Mouse (Mus musculus) stomach, embryonic 15.5 days (tissue): ENCODE results near the gene Trim9. TPM values are rescaled to one million over a fixed set of nuclear protein-coding genes. Genes with fewer than 3 reads are reported as not detected.

Experiments
- ATAC-seq: fragments of 200-750 bp; cut with Nextera tagmentation; 2 replicates; pipeline ENCODE4 v1.8.0; 2017; ENCODE audit warnings: low read depth, moderate number of reproducible peaks, moderate TSS enrichment; ENCODE audit not compliant: insufficient read depth, low FRiP score
- H3K27ac ChIP-seq: fragments of 300-500 bp; sonication (generic); 2 replicates; pipeline ENCODE4 v1.5.1; 2015; ENCODE audit warnings: mild to moderate bottlenecking, inconsistent platforms
- H3K27me3 ChIP-seq: fragments of 300-500 bp; sonication (generic); replicated peaks from 2 replicates; pipeline ENCODE4 v1.6.1; 2015; ENCODE audit warnings: inconsistent platforms
- H3K36me3 ChIP-seq: fragments of 300-500 bp; sonication (generic); 2 replicates; pipeline ENCODE4 v1.6.1; 2015; ENCODE audit warnings: inconsistent platforms
- H3K4me1 ChIP-seq: fragments of 300-500 bp; sonication (generic); 2 replicates; pipeline ENCODE4 v1.6.1; 2015; ENCODE audit warnings: inconsistent platforms
- H3K4me2 ChIP-seq: fragments of 300-500 bp; sonication (generic); 2 replicates; pipeline ENCODE4 v1.6.1; 2015; ENCODE audit warnings: mild to moderate bottlenecking, inconsistent platforms
- H3K4me3 ChIP-seq: fragments of 300-500 bp; sonication (generic); replicated peaks from 2 replicates; pipeline ENCODE4 v1.5.1; 2015; ENCODE audit warnings: inconsistent platforms
- H3K9ac ChIP-seq: fragments of 300-500 bp; sonication (generic); 2 replicates; pipeline ENCODE4 v1.6.1; 2015; ENCODE audit warnings: inconsistent platforms
- H3K9me3 ChIP-seq: fragments of 300-500 bp; sonication (generic); 2 replicates; pipeline ENCODE4 v1.6.1; 2016; ENCODE audit warnings: inconsistent platforms
- WGBS: fragments of 180-500 bp; shearing (Covaris S2); methylation state at CpG from one replicate; pipeline ENCODE4 v1.1.7; 2015; 5-methylcytosine and 5-hydroxymethylcytosine counted together
- polyA plus RNA-seq: library from polyadenylated mRNA; unstranded; fragments of >200 nt; fragmentation: Nextera tagmentation; extraction: Ambion mirVana; gene quantifications from 2 replicates; pipeline ENCODE4 v1.2.1, GENCODE M21; 2015

Trim9 gene
- polyA plus RNA-seq, 1 experiment from 2014 or later, result 1.8 TPM

DNA sequence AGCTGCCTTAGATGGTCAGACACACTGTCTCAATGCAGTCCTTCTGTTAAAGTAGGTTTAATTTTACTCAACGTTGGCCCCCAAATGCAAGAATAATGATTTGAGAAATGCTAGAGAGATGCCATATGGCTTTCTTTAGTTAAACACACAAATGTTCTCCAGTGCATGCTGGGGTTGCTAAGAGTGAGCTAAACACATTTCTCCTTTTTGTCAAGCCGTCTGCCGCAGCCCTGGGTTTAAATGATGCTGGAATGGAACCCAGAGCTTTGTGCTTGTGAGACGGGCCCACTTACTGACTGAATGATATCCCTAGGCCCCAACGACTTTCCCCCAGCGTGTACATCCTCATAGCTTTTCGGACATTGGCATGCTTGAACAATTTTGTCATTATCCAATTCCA lies 104.9 kb downstream of the Trim9 start:
- no peak for ATAC-seq
- Histone ChIP-seq H3K4me2 (no peak overlapping the region), H3K36me3 (no peaks in the 10 kb centered on the region), H3K9ac (no peak overlapping the region), H3K4me1 (no peaks in the 10 kb centered on the region), H3K27ac (no peak overlapping the region), H3K9me3 (no peaks in the 10 kb centered on the region), H3K27me3 (no peaks in the 10 kb centered on the region), H3K4me3 (no peak overlapping the region)
- 70% methylated on average over 7 of the region's 7 CpGs for WGBS

DNA sequence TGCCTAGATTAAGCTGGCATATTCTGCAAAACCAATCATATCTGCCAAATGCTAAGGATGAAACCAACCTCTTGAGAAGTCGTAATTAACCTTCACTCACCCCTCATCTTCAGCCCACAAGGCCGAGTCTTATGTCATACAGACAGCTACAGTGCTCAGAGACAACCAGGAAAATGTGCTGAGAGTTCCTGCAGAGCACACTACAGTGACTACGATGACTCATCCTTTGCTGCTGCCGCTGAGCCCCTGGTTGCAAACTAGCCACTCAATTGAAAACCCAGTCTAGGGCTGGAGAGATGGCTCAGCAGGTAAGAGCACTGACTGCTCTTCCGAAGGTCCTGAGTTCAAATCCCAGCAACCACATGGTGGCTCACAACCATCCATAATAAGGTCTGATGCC lies 107.7 kb downstream of the Trim9 start:
- no peak overlapping the region for H3K4me2 ChIP-seq
- no peaks in the 10 kb centered on the region for H3K4me1 ChIP-seq
- no peaks in the 10 kb centered on the region for H3K27me3 ChIP-seq
- H3K9me3 ChIP-seq, result no peaks in the 10 kb centered on the region
- no peak overlapping the region for H3K9ac ChIP-seq
- ATAC-seq, result no peak
- H3K27ac ChIP-seq, result no peak overlapping the region
- H3K4me3 ChIP-seq, result no peak overlapping the region
- H3K36me3 ChIP-seq, result no peaks in the 10 kb centered on the region
- WGBS, result 68% methylated on average over 5 of the region's 5 CpGs

GRCm38 (mm10) chr12:70238604-70239003 lies 108.8 kb downstream of the Trim9 start:
- H3K4me3 ChIP-seq, result no peak overlapping the region
- no peak overlapping the region for H3K27ac ChIP-seq
- H3K27me3 ChIP-seq, result no peaks in the 10 kb centered on the region
- no peak overlapping the region for H3K9ac ChIP-seq
- H3K4me1 ChIP-seq, result no peaks in the 10 kb centered on the region
- no peak for ATAC-seq
- H3K36me3 ChIP-seq, result no peaks in the 10 kb centered on the region
- no peaks in the 10 kb centered on the region for H3K9me3 ChIP-seq
- H3K4me2 ChIP-seq, result no peak overlapping the region
- 67% methylated on average over 8 of the region's 8 CpGs for WGBS

GRCm38 (mm10) chr12:70234938-70235484 lies 112.4 kb downstream of the Trim9 start:
- no peaks in the 10 kb centered on the region for H3K27me3 ChIP-seq
- peak overlapping the region; percentile 39; the same call in 1 of the 2 replicates for H3K9ac ChIP-seq
- H3K4me2 ChIP-seq, result peak overlapping the region; percentile 74
- H3K27ac ChIP-seq, result no peak overlapping the region
- no peaks in the 10 kb centered on the region for H3K9me3 ChIP-seq
- H3K4me3 ChIP-seq, result peak overlapping the region; percentile 39
- 5% methylated on average over 13 of the region's 13 CpGs for WGBS
- peaks cover 3% of the 10 kb centered on the region; the same call in 1 of the 2 replicates for H3K4me1 ChIP-seq
- ATAC-seq, result peak; percentile 54; the same call in 1 of the 2 replicates
- no peaks in the 10 kb centered on the region for H3K36me3 ChIP-seq

DNA sequence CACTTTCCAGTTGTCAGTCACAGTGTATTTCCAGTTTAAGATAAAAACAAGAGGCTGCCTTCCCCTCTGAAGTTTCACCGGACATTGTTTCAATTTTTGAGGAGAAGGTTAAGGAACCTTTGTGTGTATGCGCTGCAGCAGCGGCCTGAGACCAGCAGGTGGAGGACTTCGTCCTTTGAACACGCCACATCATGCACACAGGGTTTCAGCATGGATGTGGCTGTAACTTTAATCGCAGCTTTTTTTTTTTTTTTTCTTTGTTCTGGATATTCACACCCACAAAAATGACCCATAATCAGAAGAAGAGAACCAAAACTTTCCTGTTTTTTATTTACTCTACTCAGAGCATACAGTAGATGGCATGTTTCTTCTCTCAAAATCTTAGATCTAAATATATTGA lies 113.0 kb downstream of the Trim9 start:
- 0 out of 2 replicates have a peak, but pooled peaks have one; percentile 71 for ATAC-seq
- no peaks in the 10 kb centered on the region for H3K36me3 ChIP-seq
- no peak overlapping the region for H3K9ac ChIP-seq
- peaks cover 3% of the 10 kb centered on the region; the same call in 1 of the 2 replicates for H3K4me1 ChIP-seq
- no peaks in the 10 kb centered on the region for H3K27me3 ChIP-seq
- no peaks in the 10 kb centered on the region for H3K9me3 ChIP-seq
- no peak overlapping the region for H3K4me3 ChIP-seq
- no peak overlapping the region for H3K4me2 ChIP-seq
- WGBS, result 9% methylated on average over 6 of the region's 6 CpGs
- H3K27ac ChIP-seq, result no peak overlapping the region

GRCm38 (mm10) chr12:70233637-70234315 lies 113.6 kb downstream of the Trim9 start:
- WGBS, result 78% methylated on average over 6 of the region's 6 CpGs

GRCm38 (mm10) chr12:70232020-70232544 lies 115.3 kb downstream of the Trim9 start:
- Histone ChIP-seq H3K36me3 (no peaks in the 10 kb centered on the region), H3K9ac (no peak overlapping the region), H3K9me3 (no peaks in the 10 kb centered on the region), H3K27ac (no peak overlapping the region), H3K4me2 (no peak overlapping the region), H3K4me1 (peaks cover 5% of the 10 kb centered on the region; the same call in 1 of the 2 replicates), H3K4me3 (no peak overlapping the region), H3K27me3 (no peaks in the 10 kb centered on the region)
- ATAC-seq, result no peak
- WGBS, result 47% methylated on average over 5 of the region's 5 CpGs

More at GRCm38 (mm10) chr12:70233637-70234315, 113.6 kb downstream of the Trim9 start:
- H3K9ac ChIP-seq, result no peak overlapping the region
- H3K9me3 ChIP-seq, result no peaks in the 10 kb centered on the region
- H3K36me3 ChIP-seq, result no peaks in the 10 kb centered on the region
- no peak overlapping the region for H3K27ac ChIP-seq
- H3K4me2 ChIP-seq, result no peak overlapping the region
- H3K27me3 ChIP-seq, result no peaks in the 10 kb centered on the region
- no peak for ATAC-seq
- H3K4me1 ChIP-seq, result peaks cover 3% of the 10 kb centered on the region; the same call in 1 of the 2 replicates
- no peak overlapping the region for H3K4me3 ChIP-seq

DNA sequence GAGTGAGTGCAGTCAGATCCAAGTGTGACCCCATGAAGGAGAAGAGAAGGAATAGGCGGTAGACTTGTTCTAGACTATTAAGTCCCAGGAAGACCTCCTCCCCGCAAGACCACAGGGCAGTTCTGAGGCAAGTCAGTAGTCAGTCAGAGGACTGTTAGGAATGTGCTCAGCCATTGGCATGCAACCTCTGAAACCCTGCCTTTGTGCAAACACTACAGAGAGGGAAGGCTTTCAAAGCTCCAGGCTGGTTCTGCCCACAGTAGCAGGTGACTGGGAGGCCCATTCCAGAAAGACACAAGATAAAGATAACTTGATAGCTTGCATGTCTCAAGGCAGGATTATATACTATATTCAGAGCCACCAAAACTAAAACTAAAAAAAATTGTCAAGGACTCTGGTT lies 116.1 kb downstream of the Trim9 start, which contains the start of gene Pygl:
Gene Pygl (minus strand): TSS at position 195 of the 400 bp plus-strand sequence.
- no peak within 1 kb of the TSS for H3K4me2 ChIP-seq
- no peaks in the 10 kb centered on the region for H3K9me3 ChIP-seq
- H3K9ac ChIP-seq, result no peak within 1 kb of the TSS
- no peak for ATAC-seq
- H3K4me3 ChIP-seq, result no peak within 1 kb of the TSS
- H3K27me3 ChIP-seq, result no peaks in the 10 kb centered on the region
- H3K4me1 ChIP-seq, result peaks cover 13% of the 10 kb centered on the region; the same call in 1 of the 2 replicates
- WGBS, result 61% methylated on average over 2 of the region's 2 CpGs
- no peak within 1 kb of the TSS for H3K27ac ChIP-seq
- H3K36me3 ChIP-seq, result no peaks in the 10 kb centered on the region

DNA sequence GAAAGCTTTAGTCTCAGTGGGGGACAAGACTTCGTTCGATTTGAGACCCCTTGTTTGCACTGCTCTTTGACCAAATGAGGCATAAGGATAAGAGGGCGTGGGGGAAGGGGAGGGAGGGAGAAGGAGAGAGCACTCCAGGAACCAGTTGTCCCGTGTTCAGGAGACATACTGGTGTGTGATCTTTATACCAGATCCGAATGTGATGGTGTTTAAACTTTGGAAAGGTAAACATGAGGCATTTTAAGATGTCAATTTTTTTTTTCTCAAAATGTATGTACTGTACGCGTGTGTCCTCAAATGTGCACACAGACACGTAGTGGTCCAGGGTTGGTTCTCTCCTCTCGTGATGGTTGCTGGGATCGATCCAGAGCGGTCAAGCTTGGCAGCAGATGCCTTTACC lies 119.3 kb downstream of the Trim9 start:
- no peak for ATAC-seq
- H3K27ac ChIP-seq, result peak overlapping the region; percentile 52; the same call in 1 of the 2 replicates
- H3K4me3 ChIP-seq, result peak overlapping the region; percentile 59
- WGBS, result 68% methylated on average over 11 of the region's 11 CpGs
- H3K36me3 ChIP-seq, result no peaks in the 10 kb centered on the region
- H3K4me1 ChIP-seq, result peaks cover 17% of the 10 kb centered on the region
- H3K4me2 ChIP-seq, result peak overlapping the region; percentile 86
- H3K9me3 ChIP-seq, result no peaks in the 10 kb centered on the region
- H3K27me3 ChIP-seq, result no peaks in the 10 kb centered on the region
- H3K9ac ChIP-seq, result no peak overlapping the region

DNA sequence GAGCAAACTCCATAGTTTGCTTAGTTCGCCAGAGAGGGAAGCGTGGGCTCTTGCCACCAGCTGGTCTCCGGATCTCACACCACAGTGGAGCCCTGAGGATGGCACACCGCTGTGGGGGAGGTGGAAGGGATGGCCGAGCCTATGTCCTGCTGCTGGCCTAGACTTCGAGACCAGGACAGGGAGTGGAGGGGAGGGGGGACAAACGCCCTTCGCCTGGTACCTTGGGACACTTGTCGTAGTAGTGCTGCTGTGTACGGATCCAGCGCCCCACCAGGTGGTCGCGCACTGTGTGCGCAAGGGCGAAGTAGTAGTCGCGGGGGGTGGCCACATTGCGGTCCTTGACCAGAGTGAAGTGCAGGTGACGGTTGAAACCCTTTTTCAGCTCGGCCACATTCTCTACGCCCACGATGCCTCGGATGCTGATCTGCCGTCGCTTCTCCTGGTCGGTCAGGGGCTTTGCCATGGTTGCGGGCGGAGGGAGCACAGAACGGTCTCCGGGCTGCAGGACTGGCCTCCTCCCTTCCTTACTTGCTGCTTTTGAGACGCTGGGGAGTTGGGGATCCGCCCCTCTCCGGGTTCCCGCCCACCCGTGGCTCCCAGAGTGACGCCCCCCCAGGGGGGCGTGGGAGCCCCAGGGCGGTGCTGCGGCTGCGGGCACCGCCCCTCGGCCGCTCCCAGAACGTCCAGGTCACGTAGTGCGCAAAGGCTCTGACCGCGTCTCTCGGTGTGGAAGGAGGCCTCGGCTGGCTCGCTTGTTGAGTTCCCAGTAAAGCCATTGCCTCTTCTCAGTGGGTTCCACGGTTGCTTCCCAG lies 120.1 kb downstream of the Trim9 start:
- ATAC-seq, result peak; percentile 96
- H3K27ac ChIP-seq, result peak overlapping the region; percentile 69
- peak overlapping the region; percentile 86 for H3K4me2 ChIP-seq
- H3K36me3 ChIP-seq, result no peaks in the 10 kb centered on the region
- WGBS, result under 1% methylated on average over 52 of the region's 52 CpGs
- peak overlapping the region; percentile 50 for H3K9ac ChIP-seq
- H3K9me3 ChIP-seq, result no peaks in the 10 kb centered on the region
- peaks cover 17% of the 10 kb centered on the region for H3K4me1 ChIP-seq
- H3K27me3 ChIP-seq, result no peaks in the 10 kb centered on the region
- H3K4me3 ChIP-seq, result peak overlapping the region; percentile 59

GRCm38 (mm10) chr12:70226655-70227054 lies 120.8 kb downstream of the Trim9 start:
- H3K27ac ChIP-seq, result peak overlapping the region; percentile 69

More at GRCm38 (mm10) chr12:70226655-70227054, 120.8 kb downstream of the Trim9 start:
- no peak for ATAC-seq
- Histone ChIP-seq H3K9me3 (no peaks in the 10 kb centered on the region), H3K9ac (peak overlapping the region; percentile 50; the same call in 1 of the 2 replicates), H3K27me3 (no peaks in the 10 kb centered on the region), H3K4me2 (peak overlapping the region; percentile 86), H3K4me1 (peaks cover 17% of the 10 kb centered on the region), H3K36me3 (no peaks in the 10 kb centered on the region), H3K4me3 (peak overlapping the region; percentile 59)
- WGBS, result 26% methylated on average over 5 of the region's 5 CpGs
